Mouse (Mus musculus) ES-CJ7 (cell line): ENCODE measurements around the gene Olfr791.

ENCODE experiments used
- DNase-seq: peaks from one replicate; pipeline ENCODE4 v3.0.0; 2011; ENCODE audit warnings: low read depth, low spot score

Olfr791 gene

DNA sequence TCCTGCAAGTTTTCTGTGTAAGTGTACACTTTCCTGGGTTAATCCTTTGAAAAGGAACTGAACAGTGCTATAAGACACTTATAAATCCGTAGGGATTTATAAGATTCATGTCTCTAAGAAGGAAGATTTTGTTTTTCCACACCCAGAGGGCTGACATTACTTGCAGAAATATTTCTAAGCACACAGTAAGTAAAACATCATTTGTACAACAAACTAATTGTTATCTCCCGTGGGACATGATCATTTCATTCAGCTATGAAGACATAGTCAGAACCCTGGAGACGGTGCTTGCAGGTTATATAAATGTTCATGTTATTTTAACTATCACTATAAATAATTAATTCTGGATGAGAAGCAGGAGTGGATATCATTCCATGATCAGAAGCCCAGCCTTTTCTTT is at the start of gene Olfr791:
TSS of gene Olfr791 (plus strand) at position 301 of the 400 bp plus-strand sequence.
- DNase-seq = no peak

DNA sequence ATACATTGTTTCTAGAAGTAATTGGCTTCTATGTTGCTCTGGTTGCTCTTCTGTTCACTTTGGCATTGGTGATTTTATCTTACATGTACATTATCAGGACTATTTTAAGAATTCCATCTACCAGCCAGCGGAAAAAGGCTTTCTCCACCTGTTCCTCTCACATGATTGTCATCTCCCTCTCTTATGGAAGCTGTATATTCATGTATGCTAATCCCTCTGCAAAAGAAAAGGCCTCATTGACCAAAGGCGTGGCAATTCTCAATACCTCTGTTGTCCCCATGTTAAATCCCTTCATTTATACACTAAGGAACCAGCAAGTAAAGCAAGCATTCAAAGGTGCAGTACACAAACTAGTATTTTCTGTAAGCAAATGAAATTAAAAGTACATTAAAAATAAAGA is 48.3 kb upstream of the Olfr791 start:
- no peak for DNase-seq

DNA sequence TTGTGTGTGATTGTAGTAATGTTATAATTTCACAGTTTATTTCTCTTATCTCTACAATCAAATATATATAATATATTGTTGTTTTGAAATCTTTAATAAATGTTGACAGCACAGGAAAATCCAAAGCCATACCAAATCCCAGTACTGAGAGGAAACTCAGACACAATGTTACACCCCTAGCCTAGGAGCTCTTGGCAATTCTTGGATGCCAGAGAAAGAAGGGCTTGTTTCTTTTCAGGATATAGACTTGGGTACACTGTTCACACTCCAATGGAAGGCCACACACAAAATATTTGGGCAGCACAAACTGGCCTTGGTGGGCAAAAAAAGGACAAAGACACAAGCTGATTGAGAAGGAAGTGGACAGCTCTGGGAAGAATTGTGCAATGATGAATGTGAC is 47.9 kb upstream of the Olfr791 start:
- DNase-seq = no peak

DNA sequence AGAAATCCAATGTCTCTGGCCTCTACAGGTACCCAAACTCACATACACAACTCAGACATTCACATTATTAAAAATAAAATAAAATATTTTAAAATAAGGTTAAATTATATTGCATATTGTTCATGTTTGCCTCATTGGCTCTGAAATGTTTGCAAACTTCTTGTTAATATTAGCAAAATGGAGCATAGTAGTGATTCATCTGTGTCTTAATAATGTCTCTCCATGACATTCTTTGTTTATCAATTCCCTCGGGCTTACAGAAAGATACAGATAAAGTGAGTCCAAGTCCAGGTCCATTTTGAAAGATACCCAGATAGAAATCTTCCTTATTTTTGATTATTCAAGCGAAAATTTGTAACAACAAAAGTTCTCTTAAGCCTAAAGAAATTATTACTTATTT is 37.1 kb upstream of the Olfr791 start, which contains the start of gene Olfr789:
TSS of gene Olfr789 (plus strand) at position 301 of the 400 bp plus-strand sequence.
- DNase-seq = no peak

DNA sequence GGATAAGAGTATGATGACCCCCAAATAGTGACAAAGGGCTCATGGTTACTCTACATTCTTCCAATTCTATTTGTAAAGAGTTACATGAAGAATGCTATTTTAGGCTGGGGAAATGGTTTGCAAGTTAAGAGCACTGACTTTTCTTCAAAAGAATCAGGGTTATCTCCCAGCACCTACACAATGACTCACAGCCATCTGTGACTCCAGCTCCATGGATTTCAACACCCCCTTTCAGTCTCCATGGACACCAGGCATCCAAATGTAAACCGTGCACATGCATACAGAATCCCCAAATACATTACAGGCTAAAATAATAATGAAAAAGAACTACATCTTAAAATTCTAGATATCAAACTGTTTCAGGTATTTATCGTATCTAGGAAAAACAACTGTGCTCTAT is 31.5 kb upstream of the Olfr791 start:
- no peak for DNase-seq

DNA sequence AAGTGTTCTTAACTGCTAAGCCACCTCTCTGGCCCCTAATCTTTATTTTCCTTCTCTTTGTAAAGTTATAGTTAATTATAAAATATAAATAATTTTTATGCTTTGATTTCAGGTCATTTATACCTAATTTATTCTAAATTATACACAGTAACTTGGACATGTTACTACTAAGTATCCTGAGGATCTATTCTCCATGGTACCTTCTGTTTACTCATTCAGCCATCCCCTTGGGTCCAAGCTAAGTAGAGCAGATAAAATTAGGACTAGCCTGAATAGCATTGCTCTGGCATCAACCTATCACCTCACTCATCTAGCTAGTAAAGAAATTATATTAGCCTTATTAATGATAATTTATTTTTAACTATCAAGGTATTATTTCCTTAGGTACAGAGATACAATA is 23.4 kb upstream of the Olfr791 start, which contains the start of gene Olfr790:
TSS of gene Olfr790 (plus strand) at position 301 of the 400 bp plus-strand sequence.
- DNase-seq = no peak

DNA sequence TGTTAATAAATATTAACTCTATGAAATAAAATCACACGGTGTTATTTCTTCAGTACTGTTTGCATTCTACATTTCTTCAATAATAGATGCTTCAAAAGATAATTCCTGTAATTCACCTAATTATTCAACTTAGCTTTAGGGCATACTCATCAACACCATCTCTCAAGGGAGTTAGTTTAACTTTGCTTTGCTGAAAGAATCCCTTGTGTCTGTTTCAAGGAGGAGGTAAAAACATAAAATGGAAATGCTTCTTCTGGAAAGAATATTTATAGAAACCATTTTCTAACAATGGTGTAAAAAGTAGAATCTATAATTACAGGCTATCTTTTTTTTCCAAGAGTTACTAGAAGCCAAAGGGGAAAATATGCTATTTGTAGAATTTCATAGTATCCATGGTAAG is 17.3 kb downstream of the Olfr791 start, which contains the start of gene Olfr792:
TSS of gene Olfr792 (plus strand) at position 301 of the 400 bp plus-strand sequence.
- DNase-seq = no peak

DNA sequence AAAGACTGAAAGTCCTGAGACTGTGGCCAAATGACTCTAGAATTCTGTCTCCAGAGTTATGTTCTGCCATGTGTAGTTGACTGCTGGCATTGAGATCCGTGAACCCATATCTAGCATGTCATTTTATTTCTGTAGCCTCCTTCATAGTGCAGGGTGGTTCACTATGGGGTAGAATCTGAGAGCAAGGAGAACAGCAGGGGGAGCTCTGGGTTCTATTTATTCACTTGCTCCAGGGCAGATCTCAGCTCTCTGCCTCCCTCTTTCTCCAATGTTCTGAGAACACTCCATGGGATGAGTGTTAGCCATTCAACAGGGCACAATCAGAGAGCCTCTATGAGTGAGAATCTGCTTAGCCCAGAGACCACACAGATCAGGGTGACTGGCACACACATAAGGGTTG is 27.8 kb downstream of the Olfr791 start:
- peak; percentile 60 for DNase-seq

DNA sequence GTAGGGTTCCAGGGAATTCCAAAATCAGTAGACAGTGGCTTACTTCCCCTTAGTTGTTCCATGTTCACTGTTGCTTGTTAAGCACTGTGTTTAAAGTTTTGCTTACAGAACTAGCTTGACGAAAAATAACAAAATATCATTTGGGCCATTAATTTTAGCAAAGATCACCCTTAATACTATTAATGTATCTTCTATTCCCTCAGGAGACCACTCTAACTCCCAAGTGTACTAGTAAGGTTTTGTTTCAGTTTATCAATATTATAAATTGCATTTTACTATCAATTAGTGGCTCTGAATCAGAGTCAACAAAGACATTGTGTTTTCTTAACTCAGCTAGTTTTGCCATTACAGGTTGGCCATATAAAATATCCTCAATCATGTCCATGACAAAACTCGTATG is 45.8 kb downstream of the Olfr791 start, which contains the start of gene Olfr794:
TSS of gene Olfr794 (plus strand) at position 301 of the 400 bp plus-strand sequence.
- DNase-seq = no peak

DNA sequence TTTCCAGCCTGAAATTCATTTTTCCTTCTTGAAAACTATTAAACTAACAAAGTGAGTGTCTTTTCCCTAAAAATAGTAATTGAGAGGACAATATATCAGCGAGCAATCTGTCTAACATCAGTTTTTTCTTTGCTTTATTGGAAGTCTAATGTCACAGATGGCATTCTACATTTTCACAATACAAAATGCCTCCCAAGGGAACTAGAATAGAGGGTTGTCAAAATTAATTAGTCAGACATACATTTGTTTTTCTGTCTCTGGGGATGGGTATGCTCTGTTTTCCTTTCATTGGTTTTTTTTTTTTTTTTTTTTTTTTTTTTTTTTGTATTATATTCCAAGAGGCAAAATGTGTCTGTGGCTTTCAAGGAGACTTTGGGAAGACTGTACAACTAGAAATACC is 55.5 kb downstream of the Olfr791 start:
- DNase-seq = no peak
